Mouse (Mus musculus) right cerebral cortex, postnatal 36 days (tissue): ENCODE results near the gene Hdgfl3.

Source experiments
- DNase-seq, 2 experiments: peaks; one replicate each; pipeline ENCODE4 v3.0.0; 2022; ENCODE audit warnings: low spot score in 2 of 2, mixed read lengths in 1 of 2

Gene Hdgfl3

DNA sequence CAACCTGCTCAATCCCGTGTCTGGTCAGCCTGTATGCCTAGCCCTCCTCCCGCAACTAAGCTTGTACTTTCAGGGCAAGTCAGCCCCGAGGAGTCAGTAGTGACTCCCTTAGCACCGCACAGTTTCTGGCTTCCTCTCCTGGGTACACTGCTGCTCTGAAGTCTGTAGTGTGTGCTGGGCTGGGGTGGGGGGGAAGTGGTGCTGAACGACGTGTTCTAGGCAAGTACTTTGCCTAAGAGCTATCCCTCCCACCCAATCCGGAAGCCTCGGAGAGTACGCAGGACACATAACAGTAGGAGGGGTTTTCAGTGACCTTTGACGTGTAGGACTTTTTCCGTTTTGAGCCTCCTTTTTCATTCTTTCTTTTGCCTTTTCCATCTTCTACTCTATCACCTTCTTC is 34.9 kb downstream of the Hdgfl3 start:
- no peak for DNase-seq

DNA sequence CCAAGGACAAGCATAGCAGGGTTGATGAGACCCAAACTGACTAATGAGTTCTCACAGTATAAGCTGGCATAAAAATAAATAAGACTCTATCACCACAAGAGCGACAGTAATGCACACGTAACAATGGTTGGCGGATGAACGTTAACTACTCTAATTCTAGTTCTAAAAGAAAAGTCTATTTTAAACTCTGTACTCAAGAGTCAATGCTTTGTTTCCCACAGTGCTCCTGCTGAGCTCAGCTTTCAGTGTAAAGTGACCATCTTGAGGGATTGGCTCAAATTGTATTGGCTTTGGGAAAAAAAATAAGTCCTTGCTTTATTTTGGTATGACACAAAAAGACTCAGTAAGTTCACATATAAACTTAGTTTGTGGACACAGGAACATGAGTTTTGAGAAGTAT is 49.1 kb downstream of the Hdgfl3 start:
- DNase-seq = no peak

DNA sequence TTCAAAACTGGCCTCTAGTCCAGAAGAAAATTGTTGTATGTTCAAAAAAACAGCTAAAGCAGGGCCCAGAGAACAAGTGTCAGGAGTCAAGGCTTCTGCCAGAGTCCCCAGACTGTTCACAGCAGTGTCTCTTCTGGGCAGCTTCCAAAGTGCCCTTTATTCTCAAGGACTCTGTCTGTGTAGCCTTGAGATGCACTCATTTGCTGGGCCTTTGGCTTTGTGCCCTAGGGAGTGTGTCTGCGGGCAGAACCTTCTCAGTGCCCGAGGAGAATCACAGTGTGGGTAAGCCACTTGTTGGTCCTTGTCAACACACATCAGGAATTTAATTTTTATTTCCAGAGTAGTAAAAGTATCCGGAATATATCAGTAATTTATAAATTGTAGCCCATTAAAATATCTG is 52.7 kb downstream of the Hdgfl3 start:
- no peak for DNase-seq

DNA sequence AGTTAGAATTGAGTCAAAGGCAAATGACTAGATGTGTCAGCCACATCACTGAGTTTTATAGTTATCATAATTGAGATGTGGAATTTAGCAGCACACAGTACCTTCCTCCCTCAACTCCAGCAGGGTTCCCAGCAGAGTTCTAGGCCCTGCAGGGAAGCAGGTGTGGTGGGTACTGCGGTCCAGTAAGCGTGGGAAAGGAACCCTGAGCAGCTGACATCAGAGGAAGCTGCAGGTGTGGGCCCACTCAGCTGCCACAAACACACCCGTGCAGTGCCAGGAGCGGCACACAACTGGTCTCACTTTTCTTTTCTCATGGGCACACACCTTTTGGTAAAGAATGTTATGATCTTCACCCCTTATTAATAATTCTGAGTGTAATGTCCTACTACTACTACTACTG is 53.5 kb downstream of the Hdgfl3 start:
- no peak for DNase-seq

DNA sequence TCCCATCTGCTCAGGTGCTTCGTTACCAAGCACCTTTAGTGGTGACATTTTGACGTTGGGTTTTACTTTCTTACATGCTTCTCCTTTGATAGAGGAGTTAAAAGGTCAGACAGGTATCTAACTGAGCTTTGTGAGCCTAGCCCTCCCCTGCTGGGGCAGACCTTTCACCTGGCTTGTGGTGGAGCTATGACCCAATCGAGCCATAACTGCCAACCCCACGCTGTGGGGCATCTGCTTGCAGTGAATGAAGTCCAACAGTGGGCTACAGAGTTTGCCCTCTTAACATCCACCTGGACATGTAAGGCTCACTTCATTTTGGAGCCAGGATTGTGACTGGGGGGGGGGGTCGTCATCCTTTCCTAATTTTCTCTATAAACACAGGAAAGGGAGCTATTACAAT is 54.0 kb downstream of the Hdgfl3 start:
- no peak for DNase-seq

DNA sequence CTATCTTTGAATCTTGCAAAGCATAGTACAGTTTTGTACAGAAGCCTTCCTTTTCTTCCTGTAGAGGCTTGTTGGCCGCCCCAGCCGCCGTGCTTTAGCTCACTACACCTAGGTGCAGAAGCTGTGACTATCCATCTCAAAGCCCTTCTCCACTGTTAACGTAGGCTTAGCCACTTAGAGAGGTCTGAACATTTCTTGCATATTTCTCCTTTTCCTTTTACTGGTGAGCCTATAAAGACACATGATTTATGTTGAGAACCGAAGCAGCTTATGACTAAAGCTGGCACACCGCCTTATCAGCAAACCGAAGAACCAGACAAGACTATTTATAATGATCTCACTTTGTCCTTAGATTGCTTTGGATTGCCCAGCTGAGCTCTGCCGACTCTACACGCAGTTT is 58.9 kb downstream of the Hdgfl3 start:
- DNase-seq = no peak

DNA sequence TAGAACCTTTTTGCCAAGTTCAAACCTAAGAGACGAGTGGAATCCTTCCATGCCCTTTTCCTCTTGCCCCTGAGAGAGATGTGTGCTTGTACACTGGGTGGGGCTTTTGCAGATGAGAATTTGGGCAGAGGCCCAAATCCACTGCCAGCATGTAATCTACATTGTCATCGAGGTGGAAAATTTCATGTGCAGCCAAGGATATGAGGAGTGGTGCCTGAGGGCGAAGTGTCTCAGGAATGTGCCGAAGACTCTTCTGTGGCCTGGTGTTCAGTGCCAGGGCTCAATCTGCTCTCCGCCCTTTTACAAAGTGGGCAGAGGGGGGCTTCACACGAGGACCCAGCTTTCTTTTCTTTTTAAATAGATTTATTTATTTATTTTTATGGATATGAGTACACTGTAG is 59.6 kb downstream of the Hdgfl3 start:
- DNase-seq = no peak

DNA sequence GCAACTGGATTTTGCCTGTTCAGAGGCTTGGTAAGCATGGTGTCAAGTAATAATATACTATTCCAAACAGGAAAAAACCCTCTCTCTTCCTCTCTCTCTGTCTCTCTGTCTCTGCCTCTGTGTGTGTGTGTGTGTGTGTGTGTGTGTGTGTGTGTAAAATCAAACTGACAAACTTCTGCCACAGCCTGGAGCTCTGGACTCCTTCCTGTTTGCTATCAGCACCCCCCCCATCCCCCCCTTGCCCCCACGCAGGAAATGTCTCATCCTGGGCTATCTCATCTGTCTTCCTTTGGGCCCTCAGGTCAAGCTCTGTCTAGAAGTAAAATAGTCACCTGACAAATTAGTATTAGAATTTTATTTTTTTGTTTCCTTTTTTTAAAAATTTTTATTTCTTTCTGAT is 60.5 kb downstream of the Hdgfl3 start:
- no peak for DNase-seq

DNA sequence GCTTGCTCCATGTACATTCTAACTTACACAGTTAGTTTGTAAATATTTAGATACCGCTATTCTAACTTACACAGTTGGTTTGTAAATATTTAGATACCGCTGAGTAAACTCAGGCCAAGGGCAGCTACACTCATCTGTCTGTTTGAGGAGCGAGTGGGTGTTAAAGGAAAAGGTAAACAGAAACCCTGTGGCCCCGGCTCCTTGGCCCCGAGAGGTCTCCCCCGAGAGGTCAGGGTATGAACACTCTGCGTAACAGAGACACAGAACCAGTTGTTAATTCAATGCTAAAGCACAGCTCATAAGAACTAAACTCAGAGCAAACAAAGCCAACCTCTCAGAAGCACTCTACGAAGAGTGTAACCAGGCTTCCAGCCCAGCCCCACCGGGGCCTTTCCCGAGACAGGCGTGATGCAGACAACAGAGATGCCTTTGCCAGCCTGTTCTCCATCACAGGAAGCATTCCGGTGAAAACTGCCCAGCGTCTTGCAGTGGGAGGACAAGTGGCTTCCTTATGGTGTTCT is 61.7 kb downstream of the Hdgfl3 start:
- no peak for DNase-seq

DNA sequence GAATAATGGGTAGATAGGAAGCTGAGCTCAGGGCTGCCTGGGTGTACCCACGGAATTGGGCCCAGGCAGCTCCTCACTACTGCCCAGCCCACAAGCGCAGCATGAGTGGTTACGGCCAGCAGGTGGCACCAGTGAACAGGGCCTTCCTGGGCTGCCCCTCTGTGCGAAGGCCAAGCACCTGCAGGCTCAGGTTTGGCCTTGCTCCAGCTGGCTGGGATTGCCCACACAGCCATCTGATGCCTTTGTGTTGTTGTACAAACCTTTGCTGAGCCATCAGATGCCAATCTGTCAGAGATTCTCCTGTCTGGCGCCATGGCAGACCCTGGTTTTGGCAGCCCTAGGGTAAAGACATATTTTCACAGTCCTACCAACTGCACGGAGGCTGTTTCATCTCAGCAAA is 66.1 kb downstream of the Hdgfl3 start:
- no peak for DNase-seq

DNA sequence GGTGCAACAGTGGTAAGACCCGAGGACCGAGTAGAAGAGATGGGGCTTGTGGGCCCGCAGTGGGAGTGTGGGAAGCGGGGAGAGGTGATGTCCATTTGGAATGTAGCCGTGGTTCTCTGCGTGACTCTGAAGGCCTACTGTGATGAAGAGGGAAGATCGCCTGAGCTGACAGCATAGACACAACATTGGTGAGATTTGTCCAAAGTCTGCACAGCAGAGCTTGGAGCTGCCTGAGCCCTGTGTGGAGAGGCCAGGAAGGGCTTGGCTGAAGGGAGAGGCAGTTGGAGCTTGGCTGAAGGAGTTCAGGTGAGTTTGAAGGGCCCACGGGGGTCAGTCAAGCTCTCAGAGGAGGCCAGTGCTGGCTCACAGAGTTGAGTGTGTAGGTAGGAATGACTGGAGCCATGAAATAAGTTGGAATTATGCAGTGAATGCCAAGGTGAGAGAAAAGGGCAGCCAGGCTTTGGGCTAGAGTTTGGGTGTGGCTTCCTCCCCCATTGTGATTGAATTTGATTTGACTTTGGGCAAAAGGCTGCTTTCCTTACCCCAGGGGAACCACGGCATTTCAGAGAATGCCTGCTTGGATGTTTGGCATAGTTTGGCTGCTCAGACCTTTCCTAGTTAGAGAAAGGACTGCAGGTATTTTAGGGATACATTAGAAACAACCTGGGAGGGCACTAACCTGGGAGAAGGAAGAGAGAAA is 66.9 kb downstream of the Hdgfl3 start:
- no peak for DNase-seq

DNA sequence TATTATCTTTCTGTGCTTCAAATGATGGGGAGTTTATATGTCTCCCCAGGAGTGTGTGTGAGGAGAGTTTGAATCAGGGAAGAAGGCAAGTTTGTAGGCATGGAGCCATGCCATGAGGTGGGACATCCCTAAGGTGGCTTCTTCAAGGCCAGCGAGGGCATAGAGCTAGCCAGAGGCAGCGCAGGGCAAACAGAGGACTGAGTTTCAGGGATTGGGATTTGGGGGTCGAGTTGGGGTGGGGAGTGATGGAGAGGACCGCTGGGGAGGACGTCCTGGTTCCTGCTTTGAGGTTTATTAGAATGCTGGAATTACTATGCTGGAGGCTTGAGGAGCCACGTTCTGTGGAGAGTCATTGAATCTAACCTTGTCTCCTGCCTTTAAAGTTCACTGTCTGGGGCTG is 68.3 kb downstream of the Hdgfl3 start:
- DNase-seq = no peak

DNA sequence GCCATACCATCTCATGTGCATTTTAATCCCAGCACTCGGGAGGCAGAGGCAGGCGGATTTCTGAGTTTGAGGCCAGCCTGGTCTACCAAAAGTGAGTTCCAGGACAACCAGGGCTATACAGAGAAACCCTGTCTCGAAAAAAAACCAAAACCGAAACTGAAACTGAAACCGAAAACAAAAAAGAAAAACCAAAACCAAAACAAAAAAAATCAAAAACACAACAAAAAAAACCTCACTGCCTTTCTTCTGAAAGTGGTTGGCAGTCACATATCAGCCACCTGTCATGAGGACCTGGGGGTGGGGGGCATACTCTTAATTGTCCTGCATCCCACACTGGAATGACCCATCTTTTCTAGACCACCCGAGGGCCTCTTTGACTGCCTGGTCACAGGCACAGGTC is 69.7 kb downstream of the Hdgfl3 start:
- DNase-seq = no peak

DNA sequence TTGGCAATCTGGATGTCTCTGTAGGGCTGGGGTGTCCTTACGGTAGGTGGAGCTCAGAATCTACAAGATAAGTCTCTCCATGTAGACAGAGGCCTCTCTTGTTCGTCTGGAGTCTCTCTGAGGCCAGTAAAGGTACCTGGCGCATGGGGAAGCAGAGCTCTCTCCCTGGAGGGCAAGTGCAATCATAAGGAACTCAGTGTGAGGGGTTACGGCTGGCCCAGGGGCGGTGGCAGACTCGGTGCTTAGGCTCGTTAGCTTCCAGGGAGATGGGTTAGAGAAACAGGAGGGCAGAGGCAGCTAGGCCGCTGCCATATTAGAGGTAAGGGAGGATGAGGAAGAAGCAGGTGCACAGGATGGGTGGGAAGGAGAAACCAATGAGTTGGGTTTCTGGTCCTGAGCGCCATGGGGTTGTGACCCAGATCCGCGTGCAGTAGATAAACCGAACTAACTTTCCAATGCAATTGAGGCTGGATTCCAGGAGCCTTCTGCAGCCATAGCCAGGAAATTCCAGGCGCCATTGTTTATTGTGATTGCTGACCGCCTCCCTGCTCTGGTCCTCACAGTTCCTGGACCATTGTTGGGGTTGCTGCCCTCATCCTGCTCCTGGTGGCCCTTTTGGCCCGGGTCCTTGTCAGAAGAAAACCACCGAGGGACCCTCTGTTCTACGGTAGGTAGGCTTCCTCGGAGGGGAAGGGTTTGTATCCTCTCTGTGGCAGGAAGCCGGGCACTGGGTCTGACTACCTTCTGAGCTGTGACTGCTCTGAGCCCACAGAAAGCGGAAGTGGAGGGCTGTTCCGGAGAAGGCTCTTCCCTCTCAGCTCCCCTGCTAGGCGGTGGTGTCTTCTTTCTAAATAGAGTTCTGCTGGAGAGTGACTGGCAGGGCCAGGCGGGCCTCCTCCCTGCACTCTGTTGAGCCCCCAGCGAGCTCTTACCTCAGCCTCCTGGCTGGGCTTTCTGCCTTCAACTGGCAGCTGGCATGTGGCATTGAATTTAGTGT is 71.4 kb downstream of the Hdgfl3 start:
- DNase-seq = no peak

DNA sequence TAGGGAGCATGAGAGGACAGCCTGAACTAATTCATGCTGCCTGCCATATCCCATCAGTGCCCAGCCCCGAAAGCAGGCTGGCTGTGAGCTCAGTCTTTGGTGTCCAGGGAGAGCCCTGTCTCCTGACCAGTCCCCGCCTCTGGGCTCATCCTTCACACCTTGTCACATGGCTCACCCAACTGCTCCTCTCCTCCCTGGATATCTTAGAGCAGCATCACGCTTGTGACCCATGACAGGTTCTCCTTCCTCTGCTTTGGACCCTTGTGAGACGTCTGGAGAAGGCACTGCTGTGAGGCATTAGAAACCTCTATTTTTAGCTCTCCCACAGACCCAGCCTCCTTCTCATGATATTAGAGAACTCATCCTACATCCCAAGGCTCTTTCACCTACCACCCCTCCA is 72.4 kb downstream of the Hdgfl3 start:
- DNase-seq = no peak

DNA sequence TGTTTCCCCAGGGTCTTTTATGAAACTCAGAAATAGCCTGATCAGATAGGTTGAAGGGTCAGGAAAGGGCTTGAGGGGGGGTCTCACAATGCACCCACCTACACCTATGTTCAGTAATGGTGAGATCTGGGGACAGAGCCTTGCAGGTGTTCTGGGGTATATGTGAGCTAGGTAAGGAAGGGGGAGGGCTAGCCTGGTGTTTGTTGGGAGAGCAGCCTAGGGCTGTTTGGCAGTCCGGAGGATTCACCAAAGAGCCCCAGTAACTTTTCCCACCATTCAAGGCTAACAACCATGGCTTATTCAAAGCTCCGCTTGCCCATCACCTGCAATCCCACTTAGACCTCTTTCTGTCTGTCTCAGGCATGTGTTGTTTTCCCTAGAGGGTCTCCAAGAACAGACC is 72.8 kb downstream of the Hdgfl3 start:
- DNase-seq = no peak

DNA sequence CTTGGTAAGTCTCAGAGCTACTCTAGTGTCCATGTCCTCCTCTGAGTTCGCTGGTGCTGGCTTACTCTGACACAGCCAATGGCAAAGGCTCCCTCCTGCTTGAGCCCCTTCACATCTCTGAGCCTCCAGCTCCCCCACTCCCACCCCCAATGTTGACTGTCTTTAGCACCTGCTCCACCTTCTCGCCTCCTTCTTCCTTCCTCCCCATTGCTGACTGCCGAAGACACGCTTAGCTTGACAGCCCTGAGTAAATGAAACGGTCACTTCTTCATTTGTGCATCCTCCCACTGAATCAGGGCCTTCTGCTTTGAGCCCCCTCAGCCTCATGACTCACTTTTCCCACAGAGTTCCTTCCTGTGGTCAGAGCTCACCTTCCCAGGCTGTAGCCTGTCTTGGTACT is 73.3 kb downstream of the Hdgfl3 start:
- DNase-seq = no peak

DNA sequence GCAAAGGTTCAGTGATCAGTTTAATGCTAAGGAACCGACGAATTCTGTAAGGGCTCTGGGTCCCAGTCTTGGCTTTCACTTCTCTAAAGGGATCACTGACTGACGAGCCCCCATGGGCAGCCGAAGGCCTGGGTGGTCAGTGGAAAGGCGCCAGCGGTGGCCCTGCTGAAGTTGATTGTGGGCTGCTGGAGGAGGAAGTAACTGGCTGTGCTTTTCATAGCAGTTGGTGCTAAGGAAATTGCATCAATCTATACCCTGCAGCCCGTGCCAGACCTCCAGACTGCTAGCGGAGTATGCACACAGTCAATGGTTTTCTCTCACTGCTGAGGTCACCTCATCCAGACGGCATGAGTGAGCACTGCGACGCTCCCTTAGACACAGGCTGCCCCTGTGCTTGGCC is 74.2 kb downstream of the Hdgfl3 start:
- no peak for DNase-seq

DNA sequence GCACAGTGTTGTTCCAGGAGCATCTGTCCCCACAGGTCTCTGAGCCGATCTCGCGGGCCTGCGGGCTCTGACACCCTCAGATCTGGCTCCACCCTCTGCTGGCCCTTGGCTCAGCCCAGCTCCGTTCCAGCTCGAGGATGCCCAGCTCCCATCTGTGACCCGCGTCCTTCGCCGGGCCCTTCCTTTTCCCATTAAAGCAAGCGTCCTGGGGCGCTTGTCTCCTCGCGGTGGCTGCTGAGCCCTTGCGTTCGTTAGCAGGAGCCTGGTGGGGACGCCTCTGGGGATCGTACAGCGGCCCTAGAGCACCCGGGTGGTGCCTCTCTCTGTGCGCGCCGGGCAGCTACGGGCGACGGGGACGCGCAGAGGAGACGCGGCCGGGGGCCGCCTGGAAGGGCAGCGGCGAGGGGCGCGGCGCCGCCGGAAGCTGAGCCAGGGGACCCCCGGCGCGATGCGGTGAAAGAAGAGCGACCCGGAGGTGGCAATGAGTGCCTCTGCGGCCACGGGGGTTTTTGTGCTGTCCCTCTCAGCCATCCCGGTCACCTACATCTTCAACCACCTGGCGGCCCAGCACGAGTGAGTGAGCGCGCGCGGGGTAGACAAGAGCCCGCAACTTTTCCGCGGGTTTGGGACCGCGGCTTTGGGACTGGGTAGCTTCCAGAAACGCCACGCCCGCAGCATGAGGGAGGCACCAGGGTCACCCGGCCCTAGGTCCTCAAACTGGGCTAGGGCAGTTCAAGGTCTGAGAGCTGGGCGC is 75.1 kb downstream of the Hdgfl3 start, which contains the start of gene Tm6sf1:
Tm6sf1 (plus strand) TSS at position 34 of the 754 bp plus-strand sequence.
- no peak for DNase-seq

DNA sequence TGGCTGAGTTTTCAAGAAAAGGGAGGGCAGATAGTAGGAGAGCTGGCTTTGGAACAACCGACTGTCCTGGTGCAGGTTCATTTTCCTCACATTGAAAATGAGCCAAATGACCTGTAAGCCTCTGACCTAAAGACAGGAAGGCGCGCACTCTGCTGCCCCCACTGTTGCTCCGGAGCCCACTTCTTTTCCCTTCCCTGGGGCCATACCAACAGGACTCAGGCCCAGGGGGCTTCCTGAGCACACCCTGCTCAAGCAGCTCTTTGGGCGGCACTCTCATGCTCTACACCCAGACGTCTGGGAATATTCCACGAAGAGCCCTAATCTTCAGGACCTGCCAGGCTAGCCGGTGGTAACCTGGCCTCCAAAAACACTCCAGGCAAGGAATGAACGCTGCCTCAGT is 76.0 kb downstream of the Hdgfl3 start:
- no peak for DNase-seq

DNA sequence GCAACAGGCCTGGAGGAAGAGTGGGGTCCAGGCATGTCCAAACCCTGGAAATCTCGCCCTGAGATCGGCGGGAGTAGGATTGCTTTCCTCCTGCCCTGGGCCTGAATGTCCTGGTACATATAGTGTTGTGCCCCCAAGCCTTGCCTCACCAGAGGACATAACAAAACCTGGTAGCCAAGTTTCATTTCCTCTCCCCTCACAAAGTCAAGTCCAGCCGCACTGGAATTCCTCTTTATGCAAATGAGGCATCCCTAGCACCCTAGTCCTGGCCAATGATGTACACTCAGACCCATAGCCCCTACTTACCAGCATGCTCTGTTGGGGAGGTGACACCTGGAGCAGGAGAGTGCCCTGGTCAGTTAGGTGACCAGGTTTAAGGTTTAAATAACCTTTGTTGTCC is 78.1 kb downstream of the Hdgfl3 start:
- DNase-seq = no peak

DNA sequence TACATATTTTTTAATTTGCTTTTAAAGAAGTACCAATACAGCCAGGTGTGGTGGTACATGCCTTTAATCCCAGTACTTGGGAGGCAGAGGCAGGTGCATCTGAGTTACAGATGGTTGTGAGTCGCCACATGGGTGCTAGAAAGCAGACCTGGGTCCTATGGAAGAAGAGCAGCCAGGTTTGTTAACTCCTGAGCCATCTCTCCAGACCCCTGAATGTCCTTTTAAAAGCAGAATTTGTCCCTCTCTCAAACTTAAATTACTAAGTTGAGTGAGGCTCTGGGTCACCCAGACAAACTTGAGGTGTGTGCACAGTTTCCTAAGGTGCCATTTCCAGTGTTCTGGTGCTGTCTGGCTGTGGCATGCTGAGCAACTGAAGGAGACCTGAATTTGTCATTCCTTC is 78.6 kb downstream of the Hdgfl3 start, which contains the start of gene Gm10160:
Gm10160 (minus strand) TSS at position 101 of the 400 bp plus-strand sequence.
- no peak for DNase-seq
